Mouse (Mus musculus) ES-E14 (cell line): Measurements from ENCODE around the gene Baz2b.

Experiments used
- HCFC1 ChIP-seq: IDR thresholded peaks from 2 replicates; pipeline ENCODE4 v1.6.1; 2012; ENCODE audit warnings: low read length, inconsistent platforms, borderline replicate concordance; ENCODE audit not compliant: insufficient read depth
- MAFK ChIP-seq: IDR thresholded peaks from 2 replicates; pipeline ENCODE4 v1.6.1; 2014; ENCODE audit warnings: mild to moderate bottlenecking, low read depth, low read length, inconsistent platforms; ENCODE audit not compliant: insufficient read depth
- ZNF384 ChIP-seq: IDR thresholded peaks from 2 replicates; pipeline ENCODE4 v1.6.1; 2012; ENCODE audit warnings: low read depth, low read length, inconsistent platforms

- no peak for TF ChIP-seq HCFC1
- no peak for TF ChIP-seq ZNF384
- TF ChIP-seq MAFK, result no peak
Observed at GRCm38 (mm10) chr2:60021556-60021955, 188.1 kb downstream of the Baz2b start.
